Mouse (Mus musculus): Measurements from ENCODE around the gene Hrasls5.

GRCm38 (mm10) chr19:7606801-7607689 is 5.3 kb upstream of the Hrasls5 start, which contains the start of gene Lgals12:
- TF ChIP-seq CTCF (IDR thresholded peaks at IDR 0.05; ENCODE audit: low read depth, low read length) (no peak), POLR2A (IDR thresholded peaks at IDR 0.05; ENCODE audit: extremely low read depth, insufficient read depth, low read length) (no peak)

Data from liver, adult 2 months (tissue).